Mouse (Mus musculus) midbrain, embryonic 14.5 days (tissue): Measurements from ENCODE around the gene Slc31a1. TPM values are rescaled to one million over a fixed set of nuclear protein-coding genes. Genes with fewer than 3 reads are reported as not detected.

ENCODE experiments used
- ATAC-seq: fragments of 200-750 bp; cut with Nextera tagmentation; 2 replicates; pipeline ENCODE4 v1.8.0; 2017; ENCODE audit warnings: moderate number of reproducible peaks, moderate library complexity; ENCODE audit not compliant: low FRiP score, low TSS enrichment
- DNase-seq: peaks from one replicate; pipeline ENCODE4 v3.0.0-alpha.2; 2015
- H3K27ac ChIP-seq: fragments of 300-500 bp; sonication (generic); replicated peaks from 2 replicates; pipeline ENCODE4 v1.5.1; 2014; ENCODE audit warnings: mild to moderate bottlenecking, low read depth, low read length, moderate library complexity
- H3K27me3 ChIP-seq: fragments of 300-500 bp; sonication (generic); 2 replicates; pipeline ENCODE4 v1.6.1; 2014; ENCODE audit warnings: low read length, control low read depth, mixed read lengths; ENCODE audit not compliant: control insufficient read depth, insufficient read depth
- H3K36me3 ChIP-seq: fragments of 300-500 bp; sonication (generic); 2 replicates; pipeline ENCODE4 v1.6.1; 2014; ENCODE audit warnings: low read length, control low read depth; ENCODE audit not compliant: control insufficient read depth, insufficient read depth
- H3K4me1 ChIP-seq: fragments of 300-500 bp; sonication (generic); 2 replicates; pipeline ENCODE4 v1.6.1; 2014; ENCODE audit warnings: mild to moderate bottlenecking, antibody characterized with exemption, low read length, control low read depth; ENCODE audit not compliant: control insufficient read depth, insufficient read depth
- H3K4me2 ChIP-seq: fragments of 300-500 bp; sonication (generic); 2 replicates; pipeline ENCODE4 v1.6.1; 2014; ENCODE audit warnings: mild to moderate bottlenecking, low read length, moderate library complexity
- H3K4me3 ChIP-seq: fragments of 300-500 bp; sonication (generic); replicated peaks from 2 replicates; pipeline ENCODE4 v1.5.1; 2014; ENCODE audit warnings: low read depth, low read length
- H3K9ac ChIP-seq: fragments of 300-500 bp; sonication (generic); replicated peaks from 2 replicates; pipeline ENCODE4 v1.6.1; 2014; ENCODE audit warnings: mild to moderate bottlenecking, low read length, moderate library complexity
- H3K9me3 ChIP-seq: fragments of 300-500 bp; sonication (generic); 2 replicates; pipeline ENCODE4 v1.6.1; 2016; ENCODE audit warnings: low read length, control low read depth, mixed read lengths; ENCODE audit not compliant: control insufficient read depth
- WGBS: fragments of 180-500 bp; shearing (Covaris S2); extraction: QIAGEN DNeasy Blood & Tissue Kit; methylation state at CpG from one replicate; pipeline ENCODE4 v1.1.7; 2014; 5-methylcytosine and 5-hydroxymethylcytosine counted together
- polyA plus RNA-seq: library from polyadenylated mRNA; unstranded; fragments of >200 nt; fragmentation: Nextera tagmentation; extraction: Ambion mirVana; gene quantifications from 2 replicates; pipeline ENCODE4 v1.2.1, GENCODE M21; 2014

Gene Slc31a1
- polyA plus RNA-seq, 1 experiment from 2014 or later, result 38.1 TPM

- DNase-seq, result no peak
- peaks cover 52% of the 10 kb centered on the region for H3K36me3 ChIP-seq
- no peaks in the 10 kb centered on the region for H3K4me1 ChIP-seq
- H3K4me3 ChIP-seq, result no peak overlapping the region
- WGBS, result 97% methylated on average over 4 of the region's 4 CpGs
- no peak overlapping the region for H3K4me2 ChIP-seq
- H3K27me3 ChIP-seq, result no peaks in the 10 kb centered on the region
- H3K9ac ChIP-seq, result no peak overlapping the region
- H3K9me3 ChIP-seq, result no peaks in the 10 kb centered on the region
- no peak for ATAC-seq
- H3K27ac ChIP-seq, result no peak overlapping the region
Measured at GRCm38 (mm10) chr4:62425891-62426290, 65.4 kb downstream of the Slc31a1 start.

- Histone ChIP-seq H3K4me2 (no peak overlapping the region), H3K27ac (no peak overlapping the region), H3K36me3 (peaks cover 30% of the 10 kb centered on the region), H3K4me3 (no peak overlapping the region), H3K9me3 (no peaks in the 10 kb centered on the region), H3K27me3 (no peaks in the 10 kb centered on the region), H3K4me1 (no peaks in the 10 kb centered on the region), H3K9ac (no peak overlapping the region)
- WGBS, result 79% methylated on average over 17 of the region's 17 CpGs
- no peak for ATAC-seq
- no peak for DNase-seq
Measured at GRCm38 (mm10) chr4:62427978-62428758, 67.6 kb downstream of the Slc31a1 start.

DNA sequence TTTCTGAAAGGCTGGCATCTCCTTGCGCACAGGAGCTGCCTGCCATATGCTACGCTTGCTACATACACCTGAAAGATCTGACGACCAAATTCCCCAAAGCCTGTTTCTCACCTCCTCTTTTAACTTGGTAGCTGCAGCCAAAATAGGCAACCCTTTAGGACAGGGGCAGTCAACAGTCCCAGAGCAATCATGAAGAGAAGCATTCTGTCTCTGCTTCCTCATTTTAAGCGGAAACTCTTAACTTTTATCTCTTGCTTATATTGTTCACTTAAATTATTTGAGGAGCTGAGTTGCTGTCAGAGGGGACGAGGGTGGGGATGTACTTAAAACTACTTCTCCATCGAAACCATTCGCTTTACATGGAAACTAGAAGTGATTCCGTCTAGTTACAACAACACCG is 69.1 kb downstream of the Slc31a1 start:
- 92% methylated on average over 9 of the region's 9 CpGs for WGBS
- Histone ChIP-seq H3K36me3 (peaks cover 16% of the 10 kb centered on the region), H3K27ac (no peak overlapping the region), H3K4me2 (no peak overlapping the region), H3K4me1 (no peaks in the 10 kb centered on the region), H3K4me3 (no peak overlapping the region), H3K9ac (no peak overlapping the region), H3K27me3 (no peaks in the 10 kb centered on the region), H3K9me3 (no peaks in the 10 kb centered on the region)
- ATAC-seq, result no peak
- DNase-seq, result no peak

GRCm38 (mm10) chr4:62430678-62431077 is 70.2 kb downstream of the Slc31a1 start:
- Histone ChIP-seq H3K27ac (no peak overlapping the region), H3K36me3 (peaks cover 6% of the 10 kb centered on the region; the same call in 1 of the 2 replicates), H3K4me3 (no peak overlapping the region), H3K9ac (no peak overlapping the region), H3K4me2 (no peak overlapping the region), H3K27me3 (no peaks in the 10 kb centered on the region), H3K9me3 (no peaks in the 10 kb centered on the region), H3K4me1 (no peaks in the 10 kb centered on the region)
- DNase-seq (no peak), ATAC-seq (no peak)

GRCm38 (mm10) chr4:62431522-62431921 is 71.0 kb downstream of the Slc31a1 start:
- 91% methylated on average over 4 of the region's 4 CpGs for WGBS
- Histone ChIP-seq H3K4me3 (no peak overlapping the region), H3K4me2 (no peak overlapping the region), H3K9me3 (no peaks in the 10 kb centered on the region), H3K36me3 (no peaks in the 10 kb centered on the region), H3K27ac (no peak overlapping the region), H3K9ac (no peak overlapping the region), H3K4me1 (no peaks in the 10 kb centered on the region), H3K27me3 (no peaks in the 10 kb centered on the region)
- DNase-seq, result no peak
- no peak for ATAC-seq

DNA sequence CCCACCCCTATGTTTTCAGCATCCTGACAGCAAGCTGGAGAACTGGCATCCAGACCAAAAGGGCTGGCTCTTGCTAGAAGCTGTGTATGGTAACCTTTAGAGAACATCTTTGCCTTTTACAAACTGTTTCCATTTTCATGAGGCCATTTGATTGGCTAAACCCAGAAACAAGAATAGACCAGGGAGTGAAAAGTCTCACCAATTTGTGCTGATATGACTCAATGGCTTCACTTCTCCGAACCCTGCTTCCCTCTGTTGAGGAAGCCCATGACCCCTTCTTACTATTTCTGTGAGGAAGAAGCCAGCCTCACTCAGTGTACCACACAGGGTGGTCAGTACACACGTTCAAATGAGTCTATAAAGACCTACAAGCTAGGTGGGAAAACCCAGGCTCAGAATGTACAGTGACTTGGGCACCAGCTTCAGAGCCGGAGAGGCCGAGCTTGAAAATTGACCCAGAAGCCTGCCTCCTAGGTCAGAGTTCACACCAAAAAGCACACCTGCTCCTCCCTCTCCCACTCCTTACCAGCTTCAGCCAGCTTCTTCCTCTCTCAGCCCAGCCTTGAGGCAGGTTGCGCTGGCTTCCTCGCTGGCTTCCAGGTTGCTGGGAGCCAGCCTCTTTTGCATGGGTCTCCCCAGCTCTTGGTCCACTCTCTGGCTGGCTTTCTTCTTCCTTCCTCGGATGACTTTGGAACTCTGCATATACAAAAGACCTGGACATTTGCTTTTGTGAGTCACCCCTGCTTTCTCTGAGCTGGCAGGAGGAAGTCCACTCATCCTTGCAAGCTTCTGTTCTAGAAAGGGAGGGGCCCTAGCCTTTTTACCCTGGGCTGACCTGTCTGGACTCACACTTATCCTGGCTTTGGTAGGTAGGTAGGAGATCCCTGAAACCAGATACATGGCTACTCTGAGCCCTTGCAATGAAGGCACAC is 73.7 kb downstream of the Slc31a1 start:
- Histone ChIP-seq H3K27ac (no peak overlapping the region), H3K9ac (no peak overlapping the region), H3K36me3 (no peaks in the 10 kb centered on the region), H3K27me3 (no peaks in the 10 kb centered on the region), H3K9me3 (no peaks in the 10 kb centered on the region), H3K4me1 (no peaks in the 10 kb centered on the region), H3K4me3 (no peak overlapping the region), H3K4me2 (no peak overlapping the region)
- WGBS, result 74% methylated on average over 7 of the region's 7 CpGs
- no peak for DNase-seq
- no peak for ATAC-seq

DNA sequence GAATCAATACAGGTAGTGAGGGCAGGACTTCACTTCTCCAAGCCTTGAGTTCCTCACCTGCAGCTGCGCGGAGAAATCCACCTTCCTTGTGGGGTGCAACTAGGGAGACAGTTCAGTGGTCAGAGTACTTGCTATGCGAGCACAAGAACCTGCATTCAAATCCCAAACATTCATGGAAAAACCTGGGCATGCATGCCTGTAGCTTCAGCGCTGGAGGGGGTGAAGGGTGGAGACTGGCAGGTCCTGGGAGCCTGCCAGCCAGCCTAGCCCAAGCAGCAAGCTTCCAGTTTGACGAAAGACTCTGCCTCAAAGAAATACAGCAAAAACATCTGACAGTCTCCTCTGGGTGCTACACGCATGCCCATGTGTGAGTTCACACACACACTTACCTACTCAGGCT is 74.6 kb downstream of the Slc31a1 start, which contains the start of gene Rnf183:
Rnf183 (minus strand) TSS at position 172 of the 400 bp plus-strand sequence.
- Histone ChIP-seq H3K4me1 (no peaks in the 10 kb centered on the region), H3K4me3 (no peak within 1 kb of the TSS), H3K9me3 (no peaks in the 10 kb centered on the region), H3K36me3 (no peaks in the 10 kb centered on the region), H3K27ac (no peak within 1 kb of the TSS), H3K9ac (no peak within 1 kb of the TSS), H3K4me2 (no peak within 1 kb of the TSS), H3K27me3 (no peaks in the 10 kb centered on the region)
- ATAC-seq (no peak), DNase-seq (no peak)
- WGBS, result 88% methylated on average over 6 of the region's 6 CpGs

DNA sequence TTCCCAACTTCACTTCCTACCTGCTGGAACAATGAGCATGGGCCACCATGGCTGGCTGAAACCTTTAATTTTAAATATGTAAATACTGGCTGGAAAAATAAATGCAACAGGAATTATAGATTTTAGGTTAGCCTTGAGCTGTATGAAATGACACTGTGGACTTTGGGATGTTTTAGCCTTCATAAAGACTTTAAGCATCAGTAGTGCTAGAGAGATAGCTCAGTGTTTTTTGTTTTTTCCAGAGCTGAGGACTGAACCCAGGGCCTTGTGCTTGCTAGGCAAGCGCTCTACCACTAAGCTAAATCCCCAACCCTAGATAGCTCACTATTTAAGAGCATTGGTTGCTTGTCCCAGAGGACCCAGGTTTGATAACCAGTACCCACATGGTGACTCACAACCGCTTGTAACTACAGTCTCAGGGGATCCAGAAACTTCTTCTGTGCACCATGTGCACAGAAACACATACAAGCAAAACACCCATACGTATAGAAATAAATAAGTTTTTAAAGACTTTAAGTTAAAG is 76.8 kb downstream of the Slc31a1 start:
- Histone ChIP-seq H3K36me3 (no peaks in the 10 kb centered on the region), H3K27me3 (no peaks in the 10 kb centered on the region), H3K4me2 (no peak overlapping the region), H3K9me3 (no peaks in the 10 kb centered on the region), H3K4me3 (no peak overlapping the region), H3K4me1 (no peaks in the 10 kb centered on the region), H3K9ac (no peak overlapping the region), H3K27ac (no peak overlapping the region)
- ATAC-seq (no peak), DNase-seq (no peak)
- WGBS, result 90% methylated on average over 3 of the region's 3 CpGs
